Comparison of ENCODE assay signal across 29 mouse cellular contexts in genomic region chr11:83595669-83596455, GRCm38 (mm10). TPM values are rescaled to one million over a fixed set of nuclear protein-coding genes. Genes with fewer than 3 reads are reported as not detected.
DNase-seq lines count a peak whose midpoint lies in the region; ATAC-seq lines count a peak whose summit lies in the region.
"Had no signal": no experiment of that assay in that cellular context is flagged by ENCODE, and none has a peak within 500 bp of the region (broad histone marks: within the 10 kb centered on the region; RNA-seq: fewer than 3 reads in every experiment).

No protein-coding gene starts in this region.

- H3K4me3 ChIP-seq in forebrain, embryonic 13.5 days: no peak overlapping the region
- no peak overlapping the region for H3K4me3 ChIP-seq in midbrain, embryonic 16.5 days (ENCODE audit: low read depth, low read length)
- H3K4me3 ChIP-seq: embryonic facial prominence, embryonic 10.5 days; gastrocnemius, adult 2 months; heart, adult 2 months; hindbrain, embryonic 10.5 days; limb, embryonic 12.5 days; lung, embryonic 15.5 days; megakaryocyte, embryonic 14.5 days; midbrain, embryonic 15.5 days had no signal

- H3K4me2 ChIP-seq in forebrain, embryonic 13.5 days: no peak overlapping the region
- H3K4me2 ChIP-seq in midbrain, embryonic 16.5 days (ENCODE audit: low read length): no peak overlapping the region
- H3K4me2 ChIP-seq: limb, embryonic 12.5 days; lung, embryonic 15.5 days; midbrain, embryonic 15.5 days had no signal

- no peaks in the 10 kb centered on the region for H3K27me3 ChIP-seq in forebrain, embryonic 13.5 days
- no peaks in the 10 kb centered on the region for H3K27me3 ChIP-seq in midbrain, embryonic 16.5 days (ENCODE audit: control insufficient read depth, insufficient read depth, low read depth, low read length)
- H3K27me3 ChIP-seq: limb, embryonic 12.5 days; lung, embryonic 15.5 days; midbrain, embryonic 15.5 days; Patski had no signal

- peak; percentile 8 to 26 for DNase-seq in spleen, postnatal 36 days (ENCODE audit: low spot score in 2 of 2)
- no peak for DNase-seq in spleen, postnatal 10 days (ENCODE audit: low spot score in 2 of 2)
- no peak for DNase-seq in adrenal gland, postnatal 4 days (ENCODE audit: low spot score in 2 of 2)
- DNase-seq: adrenal gland, postnatal 10 days; cerebellum, adult 18-20 months; cerebellum, postnatal 36 days; gastrocnemius, adult 2 months; heart, adult 2 months; kidney, postnatal 4 days; thymus, postnatal 4 days had no signal

- H3K9me3 ChIP-seq in forebrain, embryonic 13.5 days (replicated peaks): no peaks in the 10 kb centered on the region
- H3K9me3 ChIP-seq in midbrain, embryonic 16.5 days (replicated peaks; ENCODE audit: control insufficient read depth, low read length, poor library complexity, severe bottlenecking): no peaks in the 10 kb centered on the region
- H3K9me3 ChIP-seq: embryonic facial prominence, embryonic 10.5 days; hindbrain, embryonic 10.5 days; limb, embryonic 12.5 days; lung, embryonic 15.5 days; megakaryocyte, embryonic 14.5 days; midbrain, embryonic 15.5 days had no signal

- H3K9ac ChIP-seq in forebrain, embryonic 13.5 days: no peak overlapping the region
- H3K9ac ChIP-seq in midbrain, embryonic 16.5 days (ENCODE audit: low read depth, low read length): no peak overlapping the region
- H3K9ac ChIP-seq: limb, embryonic 12.5 days; liver, embryonic 14.5 days; lung, embryonic 15.5 days; midbrain, embryonic 15.5 days had no signal

- no peak overlapping the region for H3K27ac ChIP-seq in forebrain, embryonic 13.5 days
- no peak overlapping the region for H3K27ac ChIP-seq in midbrain, embryonic 16.5 days (ENCODE audit: low read length)
- H3K27ac ChIP-seq: embryonic facial prominence, embryonic 10.5 days; gastrocnemius, adult 2 months; heart, adult 2 months; hindbrain, embryonic 10.5 days; limb, embryonic 12.5 days; liver, embryonic 14.5 days; lung, embryonic 15.5 days; midbrain, embryonic 15.5 days had no signal

- H3K4me1 ChIP-seq in forebrain, embryonic 13.5 days: no peaks in the 10 kb centered on the region
- H3K4me1 ChIP-seq in midbrain, embryonic 16.5 days (ENCODE audit: control insufficient read depth, insufficient read depth, low read length): no peaks in the 10 kb centered on the region
- H3K4me1 ChIP-seq: midbrain, embryonic 15.5 days had no signal

- peak; percentile 42 to 46; a peak in 1 of 4 replicates for ATAC-seq in hematopoietic stem cell, adult 5-6 weeks (replicated peaks in 1 of 2; ENCODE audit: insufficient read depth in 1 of 2, low FRiP score in 2 of 2, low TSS enrichment in 1 of 2, low read depth in 1 of 2, poor library complexity in 2 of 2, severe bottlenecking in 2 of 2)
- ATAC-seq in megakaryocyte progenitor cell, adult 5-6 weeks (replicated peaks; ENCODE audit: poor library complexity): peak; percentile 59; the same call in 1 of the 2 replicates
- ATAC-seq in forebrain, embryonic 13.5 days: no peak
- ATAC-seq in midbrain, embryonic 16.5 days: no peak
- ATAC-seq: midbrain, embryonic 15.5 days; Patski had no signal

- H3K36me3 ChIP-seq in forebrain, embryonic 13.5 days (ENCODE audit: poor library complexity, severe bottlenecking): no peaks in the 10 kb centered on the region
- H3K36me3 ChIP-seq in midbrain, embryonic 16.5 days (ENCODE audit: control insufficient read depth, insufficient read depth, low read length): no peaks in the 10 kb centered on the region
- H3K36me3 ChIP-seq: embryonic facial prominence, embryonic 10.5 days; hindbrain, embryonic 10.5 days; limb, embryonic 12.5 days; lung, embryonic 15.5 days; midbrain, embryonic 15.5 days had no signal

- WGBS in forebrain, embryonic 13.5 days: 80% methylated on average over 7 of the region's 7 CpGs
- WGBS in midbrain, embryonic 16.5 days: 86% methylated on average over 7 of the region's 7 CpGs

RNA-seq across cellular contexts. Expression of gene Ccl6, which starts 3.0 kb away (rescaled TPM):
- 6.3 and 33.4 TPM in 2 replicates for total RNA-seq in hematopoietic stem cell, adult 5-6 weeks (2017)
- 13.6 and 25.2 TPM in 2 replicates for total RNA-seq in megakaryocyte progenitor cell, adult 5-6 weeks (2015)
- 13.3 and 15.1 TPM in 2 replicates for total RNA-seq in megakaryocyte progenitor cell, adult 5-6 weeks (2017)
- polyA plus RNA-seq in forebrain, embryonic 13.5 days (2015; fragmentation: Nextera tagmentation; extraction: Ambion mirVana): 0.87 and 1.1 TPM in 2 replicates
- total RNA-seq in adrenal gland, postnatal 4 days (2021): 1 to 10 TPM; 7.0 to 9.3 TPM
- polyA plus RNA-seq in midbrain, embryonic 16.5 days (2015; fragmentation: Nextera tagmentation; extraction: Ambion mirVana): 0.88 and 2.0 TPM in 2 replicates
- polyA plus RNA-seq: Patski had no signal

RNA-seq across cellular contexts. Expression of gene Ccl9, which starts 17.4 kb away (rescaled TPM):
- total RNA-seq in hematopoietic stem cell, adult 5-6 weeks (2017): 37.3 and 43.8 TPM in 2 replicates
- 149 and 197 TPM in 2 replicates for total RNA-seq in megakaryocyte progenitor cell, adult 5-6 weeks (2015)
- 97.7 and 108 TPM in 2 replicates for total RNA-seq in megakaryocyte progenitor cell, adult 5-6 weeks (2017)
- 0.48 and 0.81 TPM in 2 replicates for polyA plus RNA-seq in forebrain, embryonic 13.5 days (2015; fragmentation: Nextera tagmentation; extraction: Ambion mirVana)
- total RNA-seq in adrenal gland, postnatal 4 days (2021): 1 to 10 TPM; 5.0 to 8.5 TPM
- 1.1 and 1.5 TPM in 2 replicates for polyA plus RNA-seq in midbrain, embryonic 16.5 days (2015; fragmentation: Nextera tagmentation; extraction: Ambion mirVana)

RNA-seq across cellular contexts. Expression of gene Rpl9-ps1, which starts 49.6 kb away (rescaled TPM):
- total RNA-seq in hematopoietic stem cell, adult 5-6 weeks (2017): 9.7 TPM in 1 of 2 replicates, not detected in the other
- total RNA-seq in megakaryocyte progenitor cell, adult 5-6 weeks (2015): 0.44 and 1.2 TPM in 2 replicates
- total RNA-seq in megakaryocyte progenitor cell, adult 5-6 weeks (2017): not detected in 2 replicates
- not detected in 2 replicates for polyA plus RNA-seq in forebrain, embryonic 13.5 days (2015; fragmentation: Nextera tagmentation; extraction: Ambion mirVana)
- total RNA-seq in adrenal gland, postnatal 4 days (2021): not detected
- polyA plus RNA-seq in midbrain, embryonic 16.5 days (2015; fragmentation: Nextera tagmentation; extraction: Ambion mirVana): not detected in 2 replicates
- total RNA-seq: adrenal gland, postnatal 10 days; ES-E14; gastrocnemius, adult 2 months; heart, adult 2 months; layer of hippocampus, postnatal 25 days; left cerebral cortex, postnatal 10 days had no signal
- polyA plus RNA-seq: embryonic facial prominence, embryonic 10.5 days; forebrain, embryonic 11.5 days; heart, adult 2 months; heart, embryonic 16.5 days; hindbrain, embryonic 10.5 days; kidney, embryonic 14.5 days; limb, embryonic 12.5 days; liver, embryonic 14.5 days; lung, embryonic 15.5 days; midbrain, embryonic 15.5 days; Patski; stomach, embryonic 14.5 days had no signal

RNA-seq across cellular contexts. Expression of gene Ccl3, which starts 53.3 kb away (rescaled TPM):
- 333 and 445 TPM in 2 replicates for total RNA-seq in hematopoietic stem cell, adult 5-6 weeks (2017)
- 99.8 and 229 TPM in 2 replicates for total RNA-seq in megakaryocyte progenitor cell, adult 5-6 weeks (2015)
- total RNA-seq in megakaryocyte progenitor cell, adult 5-6 weeks (2017): 37.9 and 120 TPM in 2 replicates
- polyA plus RNA-seq in forebrain, embryonic 13.5 days (2015; fragmentation: Nextera tagmentation; extraction: Ambion mirVana): 0.61 and 1.0 TPM in 2 replicates
- total RNA-seq in adrenal gland, postnatal 4 days (2021): under 1 TPM in 1 of 2 experiments, not detected in 1; 0.56 TPM
- 0.75 and 1.5 TPM in 2 replicates for polyA plus RNA-seq in midbrain, embryonic 16.5 days (2015; fragmentation: Nextera tagmentation; extraction: Ambion mirVana)
- total RNA-seq: gastrocnemius, adult 2 months; heart, adult 2 months; layer of hippocampus, postnatal 25 days had no signal
- polyA plus RNA-seq: limb, embryonic 12.5 days; Patski; stomach, embryonic 14.5 days had no signal

Comparison
In these comparisons a context has a peak if more than half of its experiments do, and no peak if none do; other contexts are left out.
1. DNase-seq: peak in spleen, postnatal 36 days (2 of 2); none in spleen, postnatal 10 days (0 of 2) and adrenal gland, postnatal 4 days (0 of 2).
2. ATAC-seq: peak in hematopoietic stem cell, adult 5-6 weeks (2 of 2) and megakaryocyte progenitor cell, adult 5-6 weeks (single experiment); none in forebrain, embryonic 13.5 days (single experiment) and midbrain, embryonic 16.5 days (single experiment).